Mouse (Mus musculus): Measurements from ENCODE around the gene Cdh3.
"Not testable (repeated sequence)": the region's sequence is repeated elsewhere in the genome, so short reads cannot be mapped to it uniquely, and the experiment has no call there.

Cdh3 gene

DNA sequence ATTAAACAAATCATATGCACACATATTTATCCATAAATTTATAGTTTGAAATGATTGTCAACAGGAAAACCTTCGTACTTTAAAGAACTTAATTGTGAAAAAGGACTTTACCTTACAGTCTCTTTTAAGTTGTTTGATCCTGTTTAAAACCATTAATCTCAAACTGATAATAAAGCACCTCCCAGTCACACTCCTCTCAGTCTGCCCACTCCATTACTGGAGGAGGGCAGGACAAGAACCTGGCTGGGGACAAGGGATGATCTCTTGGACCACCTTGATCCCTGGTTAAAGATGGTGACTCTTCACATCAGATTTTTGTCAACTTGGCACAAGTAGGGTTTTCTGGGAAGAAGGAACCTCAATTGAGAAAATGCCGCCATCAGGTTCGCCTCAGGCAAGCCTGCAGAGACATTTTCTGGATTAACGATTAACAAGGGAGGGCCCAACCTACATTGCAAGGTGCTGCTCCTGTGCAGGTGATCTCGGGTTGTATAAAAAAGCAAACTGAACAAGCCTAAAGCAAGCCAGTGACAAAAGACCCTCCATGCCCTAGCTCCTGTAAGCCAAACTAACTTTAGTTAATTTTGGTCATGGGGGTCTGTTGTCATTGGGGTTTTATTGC lies 61.0 kb downstream of the Cdh3 start:
- DNase-seq (ENCODE audit: low spot score in 2 of 2), result no peak

DNA sequence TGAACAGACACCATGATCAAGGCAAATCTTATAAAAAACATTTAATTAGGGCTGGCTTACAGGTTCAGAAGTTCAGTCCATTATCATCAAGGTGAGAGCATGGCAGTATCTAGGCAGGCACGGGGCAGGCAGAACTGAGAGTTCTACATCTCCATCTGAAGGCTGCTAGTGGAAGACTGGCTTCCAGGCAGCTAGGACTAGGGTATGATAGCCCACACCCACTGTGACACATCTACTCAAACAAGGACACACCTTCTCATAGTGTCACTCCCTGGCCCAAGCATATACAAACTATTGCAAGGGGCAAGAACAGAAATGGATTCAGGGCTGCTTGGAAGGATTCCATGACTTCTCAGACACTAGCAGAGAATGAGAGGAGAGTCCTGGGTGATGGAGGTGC lies 61.5 kb downstream of the Cdh3 start:
- DNase-seq (ENCODE audit: low spot score in 2 of 2), result not testable (repeated sequence)

DNA sequence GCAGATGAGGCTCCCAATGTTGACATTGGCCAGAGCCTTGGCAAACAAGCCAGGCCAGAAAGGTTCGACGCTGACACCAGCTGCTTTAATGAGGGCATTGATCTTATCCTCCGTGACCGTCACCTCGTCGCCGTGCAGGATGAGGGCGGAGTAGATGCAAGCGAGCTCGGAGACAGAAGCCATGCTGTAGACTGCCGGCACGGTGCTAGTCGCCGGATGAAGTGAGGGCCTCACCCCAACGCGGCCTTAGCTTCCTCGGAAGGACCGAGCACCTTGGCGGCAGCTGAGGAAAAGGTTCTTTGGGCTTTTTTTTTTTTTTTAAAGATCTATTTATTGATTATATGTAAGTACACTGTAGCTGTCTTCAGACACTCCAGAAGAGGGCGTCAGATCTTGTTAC lies 62.5 kb downstream of the Cdh3 start, which contains the start of gene Gm10073:
TSS of gene Gm10073 (minus strand) at position 294 of the 400 bp plus-strand sequence.
- DNase-seq (ENCODE audit: low spot score in 2 of 2), result not testable (repeated sequence)

DNA sequence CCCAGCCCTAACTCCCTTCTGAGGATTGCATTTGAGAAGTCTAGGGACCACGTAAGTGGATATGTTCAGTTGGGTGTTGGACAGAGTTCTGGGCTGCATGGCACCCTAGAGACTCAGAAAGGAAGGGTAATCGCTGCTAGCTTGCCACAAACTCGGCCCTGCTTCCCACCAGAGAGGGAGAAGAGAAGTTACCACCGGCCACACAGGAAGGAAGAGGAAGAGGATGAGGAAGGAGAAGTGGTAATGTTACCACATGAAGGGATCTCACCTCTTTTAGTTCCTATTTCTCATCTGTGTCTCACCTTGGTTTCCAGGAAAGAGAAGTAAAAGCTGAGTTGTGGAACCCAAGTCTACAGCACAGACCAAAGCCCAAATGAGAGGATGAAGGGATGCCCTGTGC lies 63.6 kb downstream of the Cdh3 start:
- DNase-seq (ENCODE audit: low spot score in 2 of 2), result no peak

DNA sequence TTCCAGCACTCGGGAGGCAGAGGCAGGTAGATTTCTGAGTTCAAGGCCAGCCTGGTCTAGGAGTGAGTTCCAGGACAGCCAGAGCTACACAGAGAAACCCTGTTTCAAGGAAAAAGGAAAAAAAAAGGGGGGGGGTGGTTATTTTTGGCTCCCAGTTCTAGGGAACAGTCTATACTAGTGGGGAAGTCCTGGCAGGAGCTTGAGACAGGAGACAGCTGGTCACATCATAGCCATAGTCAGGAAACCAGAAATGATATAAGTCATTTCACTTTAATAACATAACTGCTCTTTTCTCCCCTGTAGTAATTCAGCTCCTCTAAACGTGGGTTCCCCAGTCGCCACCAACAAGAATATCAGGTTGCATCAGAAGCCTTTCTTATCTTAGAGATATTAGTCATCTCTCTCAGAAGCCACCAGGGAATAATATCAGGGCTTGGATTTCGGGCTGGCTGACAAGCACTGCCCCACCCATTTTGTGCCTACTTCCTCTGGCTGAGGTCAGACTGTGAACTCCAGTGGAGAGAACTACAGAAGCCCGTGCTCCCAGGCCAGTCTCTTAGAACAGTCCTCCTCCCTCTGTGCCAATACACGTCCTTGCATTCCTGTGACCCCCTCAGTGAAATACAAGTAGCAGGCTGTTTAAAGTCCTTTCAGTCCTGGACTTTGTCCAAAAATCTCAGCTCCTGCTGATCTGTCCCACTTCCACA lies 66.3 kb downstream of the Cdh3 start:
- no peak for DNase-seq (ENCODE audit: low spot score in 2 of 2)

DNA sequence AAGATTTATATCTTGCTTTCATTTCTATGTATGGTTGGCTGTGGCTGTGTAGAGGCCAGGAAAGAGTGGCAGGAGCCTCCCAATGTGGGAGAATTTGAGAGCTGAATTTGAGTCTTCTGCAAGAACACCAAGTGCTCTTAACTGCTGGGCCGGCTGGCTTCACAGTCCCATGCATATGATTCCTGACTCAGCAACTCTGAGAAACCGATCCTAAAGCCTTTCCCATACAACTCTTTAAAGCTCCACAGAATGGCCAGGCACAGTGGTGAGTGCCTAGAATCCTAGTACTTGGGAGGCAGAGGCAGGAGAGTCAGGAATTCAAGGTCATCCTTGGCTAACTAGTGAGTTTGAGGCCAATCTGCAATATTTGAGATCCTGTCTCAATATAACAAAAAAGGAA lies 68.8 kb downstream of the Cdh3 start:
- no peak for DNase-seq (ENCODE audit: low spot score in 2 of 2)

DNA sequence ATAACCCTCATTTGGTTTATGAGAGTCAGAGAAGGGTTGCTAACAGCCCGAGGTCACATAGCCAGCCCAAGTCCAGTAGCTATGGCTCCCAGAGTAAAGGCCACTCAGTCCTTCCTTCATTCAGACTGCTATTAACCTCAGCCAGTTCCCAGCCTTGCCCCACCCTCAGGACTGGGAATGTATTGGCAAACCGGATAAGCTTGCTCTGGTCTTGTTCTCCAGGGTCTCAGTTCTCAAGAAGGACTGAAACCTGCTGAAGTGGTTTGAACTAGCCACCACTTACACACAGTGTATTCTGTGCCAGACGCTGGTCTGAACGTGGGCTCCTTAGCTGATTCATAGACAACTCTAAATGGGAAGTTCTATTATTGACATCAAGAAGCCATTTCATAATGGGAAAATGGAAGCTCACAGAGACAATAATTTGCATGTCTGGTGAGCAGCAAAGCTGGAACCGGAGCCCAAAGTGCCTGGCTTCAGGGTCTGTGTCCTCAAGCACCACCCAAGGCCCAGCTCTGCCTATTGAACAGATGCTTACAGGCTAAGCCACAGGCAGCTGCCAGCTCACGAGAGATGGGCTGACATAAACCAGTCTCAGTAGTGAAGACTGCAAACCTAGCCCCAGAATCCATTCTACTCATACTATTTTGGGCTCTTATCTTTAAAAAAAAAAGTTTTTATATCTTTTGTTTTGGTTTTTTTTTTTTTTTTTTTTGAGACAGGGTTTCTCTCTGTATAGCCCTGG lies 70.8 kb downstream of the Cdh3 start:
- DNase-seq (ENCODE audit: low spot score in 2 of 2), result no peak

DNA sequence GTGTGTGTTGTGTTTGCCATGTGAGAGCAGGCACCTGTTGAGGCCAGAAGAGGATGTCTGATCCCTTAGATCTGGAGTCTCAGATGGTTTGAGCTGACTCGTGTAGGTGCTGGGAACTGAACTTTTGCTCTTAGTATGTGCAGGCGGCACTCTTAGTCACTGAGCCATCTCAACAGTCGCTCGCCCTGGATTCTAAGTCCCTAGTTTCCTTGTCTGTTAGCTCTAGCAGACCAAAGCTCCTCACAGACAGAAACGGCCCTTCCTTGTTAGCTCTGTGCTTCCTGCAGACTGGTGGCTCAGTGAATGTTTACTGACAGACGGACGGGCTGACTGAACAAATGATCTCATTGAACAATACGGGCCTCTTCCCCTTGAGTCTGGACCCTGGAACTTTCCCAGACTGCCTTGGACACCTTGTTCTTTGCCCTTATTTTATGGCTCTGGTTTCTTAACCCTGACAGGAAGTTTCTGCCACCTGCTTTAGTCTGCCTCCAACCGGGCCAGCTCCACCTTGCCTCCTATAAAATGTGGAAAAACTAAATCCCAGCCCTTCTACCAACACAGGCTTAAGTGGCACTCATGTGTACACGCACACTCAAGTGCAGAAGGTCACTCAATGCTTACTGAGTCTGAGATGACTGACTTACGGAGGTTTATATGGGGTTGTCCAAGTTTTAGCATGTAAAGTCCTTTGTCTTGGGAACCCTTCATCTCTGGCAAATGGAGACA lies 74.4 kb downstream of the Cdh3 start:
- DNase-seq (ENCODE audit: low spot score in 2 of 2), result no peak

DNA sequence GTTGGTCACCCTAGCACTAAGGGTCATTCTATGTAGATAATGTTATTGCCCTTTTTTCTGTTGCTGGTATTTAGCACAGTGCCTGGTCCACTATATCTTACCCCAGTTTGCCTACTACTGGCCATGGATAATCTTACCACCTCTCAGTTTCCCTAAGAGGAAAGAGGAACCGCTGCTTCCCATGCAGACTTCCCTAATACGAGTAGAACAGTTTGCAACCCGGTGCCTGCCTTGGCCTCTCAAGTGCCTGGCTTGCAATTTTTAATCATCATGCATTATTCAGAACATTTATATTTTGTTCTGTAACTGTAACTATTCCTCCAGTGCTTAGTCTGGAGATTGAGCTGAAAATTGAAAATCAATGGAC lies 75.0 kb downstream of the Cdh3 start:
- DNase-seq (ENCODE audit: low spot score in 2 of 2), result no peak

DNA sequence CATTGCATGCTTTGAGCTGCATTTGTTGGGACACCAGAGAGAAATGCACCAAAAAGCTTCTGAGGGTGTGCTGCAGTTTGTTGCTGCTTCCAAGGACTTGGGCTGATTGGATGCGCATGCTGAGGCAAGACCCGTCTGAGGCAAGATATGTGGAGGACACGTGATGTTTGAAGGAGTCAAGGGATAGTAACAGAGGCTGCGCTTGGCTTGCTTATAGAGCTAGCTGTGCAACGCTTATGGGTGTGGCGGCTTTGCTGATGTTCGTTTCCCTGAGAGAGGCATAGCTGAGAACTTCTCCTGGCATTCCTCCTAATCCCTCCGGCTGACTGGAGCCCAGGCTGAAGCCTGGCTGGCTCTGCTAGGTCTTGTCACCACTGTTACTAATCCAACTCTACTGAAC lies 76.2 kb downstream of the Cdh3 start:
- DNase-seq (ENCODE audit: low spot score in 2 of 2), result no peak

DNA sequence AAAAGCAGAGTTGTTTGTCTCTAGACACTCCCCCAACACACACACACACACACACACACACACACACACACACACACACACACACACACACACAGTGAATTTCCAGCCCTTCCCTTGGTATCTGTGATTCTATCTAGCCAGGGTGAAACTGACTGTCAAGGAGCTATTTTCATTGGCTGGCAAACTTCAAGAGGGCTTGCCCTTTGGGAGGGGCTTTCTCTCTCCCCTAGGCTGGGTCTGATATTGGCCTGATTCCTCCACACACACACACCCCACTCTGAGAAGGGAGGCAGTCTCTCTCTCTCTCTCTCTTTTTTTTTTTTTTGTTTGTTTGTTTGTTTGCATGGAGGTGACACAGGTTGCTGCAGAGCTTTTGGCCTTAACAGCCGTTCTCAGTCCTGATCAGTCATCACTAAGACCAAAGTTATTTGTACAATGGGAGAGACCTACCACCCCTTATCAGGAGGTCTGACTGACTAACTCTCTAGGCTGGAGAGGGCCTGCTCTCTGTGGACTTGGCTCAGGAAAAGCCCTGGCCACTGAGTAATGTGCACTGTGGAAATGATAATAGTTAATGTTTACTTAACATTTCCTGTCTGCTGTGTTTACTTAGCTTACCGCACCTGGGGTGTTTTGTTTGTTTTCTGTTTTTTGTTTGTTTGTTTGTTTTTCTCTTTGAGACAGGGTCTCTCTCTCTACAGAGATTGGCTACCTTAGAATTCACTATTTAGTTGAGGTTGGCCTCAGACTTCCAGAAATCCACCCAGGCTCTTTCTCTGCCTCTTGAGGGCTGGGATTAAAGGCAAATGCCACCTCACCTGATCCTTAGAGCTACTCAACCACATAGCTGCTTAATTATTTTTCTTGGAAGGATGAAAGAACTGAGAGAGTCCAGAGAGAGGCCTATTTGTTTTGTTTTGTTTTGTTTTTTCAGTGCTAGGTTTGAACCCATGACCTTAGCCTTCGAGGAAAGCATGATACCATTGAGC lies 78.0 kb downstream of the Cdh3 start:
- no peak for DNase-seq (ENCODE audit: low spot score in 2 of 2)

DNA sequence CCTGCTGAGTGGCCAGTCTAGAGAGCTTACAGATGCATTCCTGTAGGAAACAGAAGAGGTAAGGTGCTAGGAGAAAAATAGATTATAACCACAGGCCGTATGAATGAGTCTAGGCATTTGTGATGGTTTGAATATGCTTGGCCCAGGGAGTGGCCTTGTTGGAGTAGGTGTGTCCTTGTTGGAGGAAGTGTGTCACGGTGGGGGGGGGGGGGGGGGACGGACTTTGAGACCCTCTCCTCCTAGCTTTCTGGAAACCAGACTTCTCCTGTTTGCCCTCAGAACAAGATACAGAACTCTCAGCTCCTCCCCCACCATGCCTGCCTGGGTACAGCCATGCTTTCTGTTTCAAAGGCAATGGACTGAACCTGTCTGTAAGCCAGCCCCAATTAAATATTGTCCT lies 81.8 kb downstream of the Cdh3 start:
- no peak for DNase-seq (ENCODE audit: low spot score in 2 of 2)

DNA sequence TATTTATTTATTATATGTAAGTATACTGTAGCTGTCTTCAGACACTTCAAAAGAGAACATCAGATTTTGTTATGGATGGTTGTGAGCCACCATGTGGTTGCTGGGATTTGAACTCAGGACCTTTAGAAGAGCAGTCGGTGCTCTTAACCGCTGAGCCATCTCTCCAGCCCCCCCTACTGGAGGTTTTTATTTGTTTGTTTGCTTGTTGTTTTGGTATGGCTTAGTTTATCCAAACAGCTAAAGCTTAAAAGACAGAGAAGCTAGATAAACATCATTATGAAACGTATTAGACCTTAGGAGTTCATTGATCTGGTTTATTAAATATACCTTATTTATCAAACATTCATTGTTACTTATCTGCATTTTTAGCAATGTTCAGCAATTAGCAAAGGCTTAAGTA lies 84.9 kb downstream of the Cdh3 start:
- DNase-seq (ENCODE audit: low spot score in 2 of 2), result not testable (repeated sequence)

DNA sequence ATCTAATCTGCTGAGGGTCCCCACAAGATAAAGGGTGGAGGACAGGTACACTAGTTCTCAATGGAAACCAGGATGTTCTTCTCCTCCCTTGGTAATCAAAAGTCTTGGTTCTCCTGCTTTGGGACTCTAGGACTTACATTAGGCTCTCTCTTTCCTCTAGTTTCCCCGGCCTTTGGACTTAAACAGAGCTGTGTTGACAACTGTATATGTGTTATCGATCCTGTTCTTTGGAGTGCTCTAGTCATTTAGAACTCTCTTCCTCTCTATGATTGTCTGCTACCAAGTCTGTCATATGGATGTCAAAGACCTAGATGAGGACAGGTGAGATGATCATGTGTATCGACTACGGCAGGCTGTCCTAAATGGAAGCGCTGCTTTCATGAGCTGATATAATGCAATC lies 86.4 kb downstream of the Cdh3 start:
- DNase-seq (ENCODE audit: low spot score in 2 of 2), result no peak

DNA sequence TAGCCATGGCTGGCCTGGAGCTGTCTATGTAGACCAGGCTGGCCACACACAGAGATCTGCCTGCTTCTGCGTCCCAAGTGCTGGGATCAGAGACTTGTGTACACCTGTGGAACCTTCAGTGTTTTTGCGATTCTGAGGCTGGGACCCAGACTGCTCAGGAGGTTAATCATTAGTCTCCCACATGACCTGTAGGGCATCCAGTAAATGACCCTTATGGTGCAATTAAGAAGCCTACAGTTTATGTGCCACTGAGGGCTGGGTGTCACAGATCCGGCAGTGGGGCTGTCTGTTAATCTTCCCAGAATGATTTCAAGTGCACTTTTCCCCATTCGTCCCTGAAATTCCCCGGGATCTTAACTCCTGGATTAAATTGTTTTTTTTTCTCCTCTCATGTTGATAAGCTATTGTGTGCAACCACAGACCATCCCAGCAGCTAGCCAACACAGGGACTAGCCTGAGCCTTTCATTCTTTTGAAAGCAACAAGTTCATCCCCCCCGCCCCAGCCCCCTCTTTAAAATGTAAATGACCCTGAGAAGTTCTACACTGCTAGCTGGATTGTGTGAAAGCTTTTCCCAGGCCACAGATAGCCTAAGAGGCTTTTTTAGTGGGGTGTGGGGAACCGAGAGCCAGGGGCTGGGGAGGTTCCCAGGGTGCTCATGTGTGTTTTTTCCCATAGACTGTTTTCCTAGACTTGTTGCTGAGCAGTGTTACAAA lies 88.7 kb downstream of the Cdh3 start:
- no peak for DNase-seq (ENCODE audit: low spot score in 2 of 2)

DNA sequence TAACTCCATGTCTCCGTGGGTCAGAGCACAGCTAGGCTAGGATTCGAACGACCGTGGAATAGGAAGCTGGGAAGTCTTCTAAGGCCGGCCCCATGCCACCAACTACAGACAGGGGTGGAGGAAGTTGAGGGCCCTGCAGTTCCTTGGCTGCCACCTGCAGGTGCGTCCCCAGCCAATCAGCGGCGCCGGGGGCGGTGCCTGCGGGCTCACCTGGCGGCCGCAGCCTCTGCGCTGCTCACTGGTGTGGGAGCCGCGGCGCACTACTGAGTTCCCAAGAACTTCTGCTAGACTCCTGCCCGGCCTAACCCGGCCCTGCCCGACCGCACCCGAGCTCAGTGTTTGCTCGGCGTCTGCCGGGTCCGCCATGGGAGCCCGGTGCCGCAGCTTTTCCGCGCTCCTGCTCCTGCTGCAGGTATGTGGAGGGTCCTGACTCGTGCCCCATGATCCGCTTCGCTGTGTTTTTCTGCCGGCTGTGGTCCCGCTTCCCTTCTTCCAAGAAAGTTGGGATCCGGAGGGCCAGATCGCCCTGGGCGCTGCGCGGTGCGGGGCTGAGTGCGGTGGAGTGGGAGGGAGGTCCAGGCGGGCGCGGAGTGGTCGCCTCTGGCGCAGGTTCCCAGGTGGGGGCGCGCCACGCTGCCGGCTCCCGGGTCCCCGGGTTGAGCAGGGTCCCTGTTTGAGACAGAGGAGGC lies 92.6 kb downstream of the Cdh3 start, which contains the start of gene Cdh1:
TSS of gene Cdh1 (plus strand) at position 221 of the 689 bp plus-strand sequence.
- peak in 1 of 2 experiments; percentile 3 for DNase-seq (ENCODE audit: low spot score in 2 of 2)

DNA sequence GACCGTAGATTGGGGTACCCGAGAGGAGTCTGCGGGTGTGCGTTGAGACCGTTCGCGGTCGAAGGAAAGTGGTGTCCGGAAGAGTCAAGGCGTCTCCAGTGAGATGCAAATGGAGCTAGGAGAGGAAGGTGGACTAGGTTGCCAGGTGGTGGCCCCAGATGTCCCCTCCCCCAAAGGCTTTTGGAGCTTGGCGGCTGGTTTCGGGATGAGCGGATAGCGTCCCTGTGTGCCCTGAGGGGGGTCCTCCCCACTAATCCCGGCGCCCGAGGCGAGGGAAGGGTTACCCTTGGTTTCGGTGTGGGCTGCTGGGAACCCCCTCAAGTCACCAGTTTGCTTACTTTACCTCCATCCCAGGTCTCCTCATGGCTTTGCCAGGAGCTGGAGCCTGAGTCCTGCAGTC lies 93.2 kb downstream of the Cdh3 start:
- DNase-seq (ENCODE audit: low spot score in 2 of 2), result no peak

DNA sequence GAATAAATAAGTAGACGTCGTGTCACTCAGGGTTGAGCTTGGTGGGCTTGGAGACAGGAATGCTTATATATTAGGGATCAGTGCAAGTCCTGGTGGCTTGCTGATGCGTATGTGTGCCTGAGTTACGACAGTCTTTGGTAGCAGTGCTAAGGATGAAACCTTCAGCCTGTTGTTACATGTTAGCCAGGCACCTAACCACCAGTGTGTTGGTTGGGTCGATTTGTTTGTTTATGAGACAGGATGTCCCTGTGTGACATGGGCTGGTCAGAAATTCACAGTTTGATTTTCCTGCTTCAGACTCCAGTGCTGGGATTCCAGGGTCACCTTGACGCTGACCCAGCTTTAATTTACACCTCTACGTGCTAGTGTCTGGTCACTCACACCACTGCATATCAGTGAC lies 95.0 kb downstream of the Cdh3 start:
- no peak for DNase-seq (ENCODE audit: low spot score in 2 of 2)

DNA sequence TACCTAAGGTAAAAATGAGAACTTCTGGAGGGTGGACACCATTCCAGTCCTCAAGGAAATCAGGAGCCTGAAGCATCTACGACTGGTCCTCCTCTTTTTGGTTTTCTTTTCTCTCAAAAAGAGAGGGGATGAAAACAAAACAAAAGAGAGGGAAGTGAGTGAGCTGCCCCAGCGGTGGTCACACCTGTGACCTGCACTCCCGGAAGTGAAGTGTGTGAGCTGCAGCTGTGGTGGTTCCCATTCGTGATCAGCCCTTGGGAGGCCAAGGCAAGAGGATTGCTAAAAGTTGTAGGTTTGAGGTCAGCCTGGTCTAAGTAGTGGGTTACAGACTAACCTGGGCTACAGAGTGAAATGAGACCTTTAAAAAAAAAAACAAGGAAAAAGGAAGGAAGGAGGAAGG lies 95.4 kb downstream of the Cdh3 start:
- no peak for DNase-seq (ENCODE audit: low spot score in 2 of 2)

Data from left cerebral cortex, adult 9 months (tissue).